Mouse (Mus musculus): ENCODE data around the gene Fam71e1. TPM values are rescaled to one million over a fixed set of nuclear protein-coding genes. Genes with fewer than 3 reads are reported as not detected.

Gene Fam71e1
- polyA plus RNA-seq, 1 experiment: 7.3 TPM

- TF ChIP-seq POLR2A (IDR thresholded peaks at IDR 0.05; ENCODE audit: low read depth, low read length): no peak
- TF ChIP-seq CTCF (IDR thresholded peaks at IDR 0.05; ENCODE audit: extremely low read depth, insufficient read depth, insufficient read length, insufficient replicate concordance): no peak
- DNase-seq (ENCODE audit: low read depth in 1 of 2, low spot score in 2 of 2): no peak
- H3K27ac ChIP-seq (ENCODE audit: insufficient read depth, low read length): no peak overlapping the region
Measured at GRCm38 (mm10) chr7:44549621-44550408, 53.4 kb downstream of the Fam71e1 start.

GRCm38 (mm10) chr7:44550409-44550678 is 54.0 kb downstream of the Fam71e1 start:
- H3K4me1 ChIP-seq (ENCODE audit: control insufficient read depth, insufficient read depth, insufficient read length): peaks cover 12% of the 10 kb centered on the region

More at GRCm38 (mm10) chr7:44549621-44550408, 53.4 kb downstream of the Fam71e1 start:
- Histone ChIP-seq H3K4me3 (ENCODE audit: extremely low read depth, insufficient read depth, insufficient read length) (no peak overlapping the region), H3K36me3 (ENCODE audit: control insufficient read depth, insufficient read depth, low read length) (peaks cover 29% of the 10 kb centered on the region), H3K4me1 (ENCODE audit: control insufficient read depth, insufficient read depth, insufficient read length) (peaks cover 12% of the 10 kb centered on the region), H3K27me3 (ENCODE audit: control insufficient read depth, insufficient read depth, low read length) (no peaks in the 10 kb centered on the region)
- WGBS: 95% methylated on average over 23 of the region's 23 CpGs

More at GRCm38 (mm10) chr7:44550409-44550678, 54.0 kb downstream of the Fam71e1 start:
- no peaks in the 10 kb centered on the region for H3K27me3 ChIP-seq (ENCODE audit: control insufficient read depth, insufficient read depth, low read length)
- no peak overlapping the region for H3K4me3 ChIP-seq (ENCODE audit: extremely low read depth, insufficient read depth, insufficient read length)
- TF ChIP-seq POLR2A (IDR thresholded peaks at IDR 0.05; ENCODE audit: low read depth, low read length): no peak
- no peak for TF ChIP-seq CTCF (IDR thresholded peaks at IDR 0.05; ENCODE audit: extremely low read depth, insufficient read depth, insufficient read length, insufficient replicate concordance)
- no peak overlapping the region for H3K27ac ChIP-seq (ENCODE audit: insufficient read depth, low read length)
- WGBS: 93% methylated on average over 12 of the region's 12 CpGs
- DNase-seq (ENCODE audit: low read depth in 1 of 2, low spot score in 2 of 2): no peak
- peaks cover 29% of the 10 kb centered on the region for H3K36me3 ChIP-seq (ENCODE audit: control insufficient read depth, insufficient read depth, low read length)

Other genes with a start within 250 kb of the Fam71e1 start
- 1.4 TPM in 2 replicates for gene 1700028J19Rik, start 249.9 kb upstream of the Fam71e1 start, polyA plus RNA-seq (2012; rRNA removed)
- gene 2410002F23Rik, start 249.9 kb upstream of the Fam71e1 start, polyA plus RNA-seq (2012; rRNA removed): 98.9 and 139 TPM in 2 replicates
- gene Acp4, start 239.2 kb upstream of the Fam71e1 start, polyA plus RNA-seq (2012; rRNA removed): not detected in 2 replicates
- gene Gm15517, start 235.1 kb upstream of the Fam71e1 start, polyA plus RNA-seq (2012; rRNA removed): not detected in 2 replicates
- 4.0 and 5.2 TPM in 2 replicates for gene Clec11a, start 189.7 kb upstream of the Fam71e1 start, polyA plus RNA-seq (2012; rRNA removed)
- gene Shank1, start 186.3 kb upstream of the Fam71e1 start, polyA plus RNA-seq (2012; rRNA removed): 4.5 and 4.8 TPM in 2 replicates
- 1.2 and 2.5 TPM in 2 replicates for gene Syt3, start 112.5 kb upstream of the Fam71e1 start, polyA plus RNA-seq (2012; rRNA removed)
- gene 1700008O03Rik, start 110.8 kb upstream of the Fam71e1 start, polyA plus RNA-seq (2012; rRNA removed): 0.40 and 0.68 TPM in 2 replicates
- 0.22 and 0.23 TPM in 2 replicates for gene Lrrc4b, start 67.6 kb upstream of the Fam71e1 start, polyA plus RNA-seq (2012; rRNA removed)
- 0.40 TPM in 1 of 2 replicates, not detected in the other for gene Aspdh, start 31.2 kb upstream of the Fam71e1 start, polyA plus RNA-seq (2012; rRNA removed)
- gene Josd2, start 28.6 kb upstream of the Fam71e1 start, polyA plus RNA-seq (2012; rRNA removed): 124 and 171 TPM in 2 replicates
- gene Emc10, start 52 bp upstream of the Fam71e1 start, polyA plus RNA-seq (2012; rRNA removed): 188 and 231 TPM in 2 replicates
- gene Mybpc2, start 28.1 kb downstream of the Fam71e1 start, polyA plus RNA-seq (2012; rRNA removed): 1.2 and 1.4 TPM in 2 replicates
- 285 and 365 TPM in 2 replicates for gene Spib, start 35.5 kb downstream of the Fam71e1 start, polyA plus RNA-seq (2012; rRNA removed)
- 118 and 121 TPM in 2 replicates for gene Pold1, start 52.3 kb downstream of the Fam71e1 start, polyA plus RNA-seq (2012; rRNA removed)
- gene Nr1h2, start 57.4 kb downstream of the Fam71e1 start, polyA plus RNA-seq (2012; rRNA removed): 162 and 211 TPM in 2 replicates
- 256 and 335 TPM in 2 replicates for gene Napsa, start 75.8 kb downstream of the Fam71e1 start, polyA plus RNA-seq (2012; rRNA removed)
- gene Kcnc3, start 94.1 kb downstream of the Fam71e1 start, polyA plus RNA-seq (2012; rRNA removed): 3.5 and 4.2 TPM in 2 replicates
- gene Myh14, start 174.3 kb downstream of the Fam71e1 start, polyA plus RNA-seq (2012; rRNA removed): 0.09 and 0.63 TPM in 2 replicates
- gene Izumo2, start 212.2 kb downstream of the Fam71e1 start, polyA plus RNA-seq (2012; rRNA removed): not detected in 2 replicates

All from spleen, adult 2 months (tissue).